Mouse (Mus musculus): ENCODE results near the gene Gtf2h1. TPM values are rescaled to one million over a fixed set of nuclear protein-coding genes. Genes with fewer than 3 reads are reported as not detected.

Gtf2h1 gene
- polyA plus RNA-seq (2015; fragmentation: Nextera tagmentation; extraction: Ambion mirVana): 45.7 and 50.5 TPM in 2 replicates

GRCm38 (mm10) chr7:46795287-46796205 is at the start of gene Gtf2h1, which contains the start of gene Hps5:
Gene Gtf2h1, plus strand, starts transcription at chr7:46796103.
Gene Hps5, minus strand, starts transcription at chr7:46796064.
- ATAC-seq (ENCODE audit: low FRiP score, low TSS enrichment): peak; percentile 98
- peak within 1 kb of the TSS; percentile 92 for H3K27ac ChIP-seq (ENCODE audit: low read length)
- peak within 1 kb of the TSS; percentile 98 for H3K9ac ChIP-seq (replicated peaks; ENCODE audit: low read length)
- peaks cover 24% of the 10 kb centered on the region for H3K4me1 ChIP-seq (ENCODE audit: insufficient read depth, low read length)
- WGBS: under 1% methylated on average over 74 of the region's 75 CpGs
- peaks cover 5% of the 10 kb centered on the region; the same call in 1 of the 2 replicates for H3K36me3 ChIP-seq (ENCODE audit: insufficient read depth, low read length)
- no peaks in the 10 kb centered on the region for H3K9me3 ChIP-seq (ENCODE audit: low read length)
- H3K4me2 ChIP-seq (replicated peaks; ENCODE audit: low read depth, low read length): peak within 1 kb of the TSS; percentile 96
- H3K4me3 ChIP-seq (ENCODE audit: low read length): peak within 1 kb of the TSS; percentile 100
- H3K27me3 ChIP-seq (ENCODE audit: insufficient read depth, low read length): no peaks in the 10 kb centered on the region

GRCm38 (mm10) chr7:46746381-46746780 is 49.5 kb upstream of the Gtf2h1 start:
- H3K4me1 ChIP-seq (ENCODE audit: insufficient read depth, low read length): no peaks in the 10 kb centered on the region

GRCm38 (mm10) chr7:46748459-46748858 is 47.4 kb upstream of the Gtf2h1 start:
- Histone ChIP-seq H3K27ac (ENCODE audit: low read length) (no peak overlapping the region), H3K36me3 (ENCODE audit: insufficient read depth, low read length) (no peaks in the 10 kb centered on the region), H3K27me3 (ENCODE audit: insufficient read depth, low read length) (no peaks in the 10 kb centered on the region), H3K4me1 (ENCODE audit: insufficient read depth, low read length) (no peaks in the 10 kb centered on the region), H3K9ac (replicated peaks; ENCODE audit: low read length) (no peak overlapping the region), H3K4me3 (ENCODE audit: low read length) (no peak overlapping the region), H3K9me3 (ENCODE audit: low read length) (no peaks in the 10 kb centered on the region), H3K4me2 (replicated peaks; ENCODE audit: low read depth, low read length) (no peak overlapping the region)
- no peak for ATAC-seq (ENCODE audit: low FRiP score, low TSS enrichment)
- 44% methylated on average over 3 of the region's 3 CpGs for WGBS

More at GRCm38 (mm10) chr7:46746381-46746780, 49.5 kb upstream of the Gtf2h1 start:
- WGBS: 82% methylated on average over 7 of the region's 7 CpGs
- Histone ChIP-seq H3K27ac (ENCODE audit: low read length) (no peak overlapping the region), H3K36me3 (ENCODE audit: insufficient read depth, low read length) (no peaks in the 10 kb centered on the region), H3K9me3 (ENCODE audit: low read length) (no peaks in the 10 kb centered on the region), H3K4me3 (ENCODE audit: low read length) (no peak overlapping the region), H3K27me3 (ENCODE audit: insufficient read depth, low read length) (no peaks in the 10 kb centered on the region), H3K4me2 (replicated peaks; ENCODE audit: low read depth, low read length) (no peak overlapping the region), H3K9ac (replicated peaks; ENCODE audit: low read length) (no peak overlapping the region)
- no peak for ATAC-seq (ENCODE audit: low FRiP score, low TSS enrichment)

GRCm38 (mm10) chr7:46751490-46751889 is 44.4 kb upstream of the Gtf2h1 start, which contains the start of gene Saa2:
Gene Saa2, plus strand, starts transcription at chr7:46751790.
- H3K4me2 ChIP-seq (replicated peaks; ENCODE audit: low read depth, low read length): no peak within 1 kb of the TSS
- H3K9me3 ChIP-seq (ENCODE audit: low read length): no peaks in the 10 kb centered on the region
- no peak for ATAC-seq (ENCODE audit: low FRiP score, low TSS enrichment)
- H3K27me3 ChIP-seq (ENCODE audit: insufficient read depth, low read length): no peaks in the 10 kb centered on the region
- H3K9ac ChIP-seq (replicated peaks; ENCODE audit: low read length): no peak within 1 kb of the TSS
- no peak within 1 kb of the TSS for H3K4me3 ChIP-seq (ENCODE audit: low read length)
- H3K36me3 ChIP-seq (ENCODE audit: insufficient read depth, low read length): no peaks in the 10 kb centered on the region
- H3K27ac ChIP-seq (ENCODE audit: low read length): no peak within 1 kb of the TSS
- H3K4me1 ChIP-seq (ENCODE audit: insufficient read depth, low read length): no peaks in the 10 kb centered on the region
- WGBS: 64% methylated on average over 3 of the region's 3 CpGs

GRCm38 (mm10) chr7:46761049-46761795 is 34.7 kb upstream of the Gtf2h1 start:
- H3K36me3 ChIP-seq (ENCODE audit: insufficient read depth, low read length): peaks cover 47% of the 10 kb centered on the region
- H3K27ac ChIP-seq (ENCODE audit: low read length): no peak overlapping the region
- H3K27me3 ChIP-seq (ENCODE audit: insufficient read depth, low read length): no peaks in the 10 kb centered on the region
- no peak overlapping the region for H3K4me3 ChIP-seq (ENCODE audit: low read length)
- 78% methylated on average over 11 of the region's 11 CpGs for WGBS
- no peak overlapping the region for H3K9ac ChIP-seq (replicated peaks; ENCODE audit: low read length)
- H3K4me1 ChIP-seq (ENCODE audit: insufficient read depth, low read length): no peaks in the 10 kb centered on the region
- ATAC-seq (ENCODE audit: low FRiP score, low TSS enrichment): no peak
- H3K9me3 ChIP-seq (ENCODE audit: low read length): no peaks in the 10 kb centered on the region
- no peak overlapping the region for H3K4me2 ChIP-seq (replicated peaks; ENCODE audit: low read depth, low read length)

- Histone ChIP-seq H3K36me3 (ENCODE audit: insufficient read depth, low read length) (peaks cover 53% of the 10 kb centered on the region), H3K9ac (replicated peaks; ENCODE audit: low read length) (no peak overlapping the region), H3K4me2 (replicated peaks; ENCODE audit: low read depth, low read length) (no peak overlapping the region), H3K27ac (ENCODE audit: low read length) (no peak overlapping the region), H3K4me1 (ENCODE audit: insufficient read depth, low read length) (no peaks in the 10 kb centered on the region), H3K4me3 (ENCODE audit: low read length) (no peak overlapping the region), H3K9me3 (ENCODE audit: low read length) (no peaks in the 10 kb centered on the region), H3K27me3 (ENCODE audit: insufficient read depth, low read length) (no peaks in the 10 kb centered on the region)
- ATAC-seq (ENCODE audit: low FRiP score, low TSS enrichment): no peak
- 95% methylated on average over 5 of the region's 5 CpGs for WGBS
These were observed 33.3 kb upstream of the Gtf2h1 start for GRCm38 (mm10) chr7:46762601-46763000.

GRCm38 (mm10) chr7:46764672-46765071 is 31.2 kb upstream of the Gtf2h1 start:
- no peak for ATAC-seq (ENCODE audit: low FRiP score, low TSS enrichment)
- Histone ChIP-seq H3K9ac (replicated peaks; ENCODE audit: low read length) (no peak overlapping the region), H3K27ac (ENCODE audit: low read length) (no peak overlapping the region), H3K9me3 (ENCODE audit: low read length) (no peaks in the 10 kb centered on the region), H3K4me1 (ENCODE audit: insufficient read depth, low read length) (no peaks in the 10 kb centered on the region), H3K27me3 (ENCODE audit: insufficient read depth, low read length) (no peaks in the 10 kb centered on the region), H3K4me2 (replicated peaks; ENCODE audit: low read depth, low read length) (no peak overlapping the region), H3K4me3 (ENCODE audit: low read length) (no peak overlapping the region), H3K36me3 (ENCODE audit: insufficient read depth, low read length) (peaks cover 64% of the 10 kb centered on the region)
- WGBS: 94% methylated on average over 8 of the region's 8 CpGs

- no peaks in the 10 kb centered on the region for H3K4me1 ChIP-seq (ENCODE audit: insufficient read depth, low read length)
- no peak overlapping the region for H3K4me2 ChIP-seq (replicated peaks; ENCODE audit: low read depth, low read length)
- ATAC-seq (ENCODE audit: low FRiP score, low TSS enrichment): no peak
- peaks cover 63% of the 10 kb centered on the region for H3K36me3 ChIP-seq (ENCODE audit: insufficient read depth, low read length)
- no peaks in the 10 kb centered on the region for H3K9me3 ChIP-seq (ENCODE audit: low read length)
- no peak overlapping the region for H3K9ac ChIP-seq (replicated peaks; ENCODE audit: low read length)
- no peak overlapping the region for H3K4me3 ChIP-seq (ENCODE audit: low read length)
- no peaks in the 10 kb centered on the region for H3K27me3 ChIP-seq (ENCODE audit: insufficient read depth, low read length)
- no peak overlapping the region for H3K27ac ChIP-seq (ENCODE audit: low read length)
These were observed 28.5 kb upstream of the Gtf2h1 start for GRCm38 (mm10) chr7:46767371-46767770.

GRCm38 (mm10) chr7:46768451-46768850 is 27.5 kb upstream of the Gtf2h1 start:
- Histone ChIP-seq H3K4me2 (replicated peaks; ENCODE audit: low read depth, low read length) (no peak overlapping the region), H3K9me3 (ENCODE audit: low read length) (no peaks in the 10 kb centered on the region), H3K4me1 (ENCODE audit: insufficient read depth, low read length) (no peaks in the 10 kb centered on the region), H3K9ac (replicated peaks; ENCODE audit: low read length) (no peak overlapping the region), H3K27me3 (ENCODE audit: insufficient read depth, low read length) (no peaks in the 10 kb centered on the region), H3K27ac (ENCODE audit: low read length) (no peak overlapping the region), H3K36me3 (ENCODE audit: insufficient read depth, low read length) (peaks cover 61% of the 10 kb centered on the region), H3K4me3 (ENCODE audit: low read length) (no peak overlapping the region)
- ATAC-seq (ENCODE audit: low FRiP score, low TSS enrichment): no peak
- 87% methylated on average over 7 of the region's 7 CpGs for WGBS

All from kidney, embryonic 16.5 days (tissue).